Mouse (Mus musculus) MEL (cell line): ENCODE data around the gene Mkrn1. TPM values are rescaled to one million over a fixed set of nuclear protein-coding genes. Genes with fewer than 3 reads are reported as not detected.

ENCODE experiments used
- DNase-seq: peaks from one replicate; pipeline ENCODE4 v3.0.0; 2011; ENCODE audit warnings: low read depth, low spot score
- H3K27ac ChIP-seq: 2 replicates; pipeline ENCODE4 v1.5.1; 2012; ENCODE audit warnings: low read depth, mild to moderate bottlenecking, control low read depth, low read length, moderate library complexity; ENCODE audit not compliant: control insufficient read depth
- H3K27me3 ChIP-seq, 2 experiments: fragments of 150-350 bp in 1 of 2; sonication (generic) in 1 of 2; 2 replicates each; pipeline ENCODE4 v1.6.1; 2012; ENCODE audit warnings: low read length in 2 of 2, mild to moderate bottlenecking in 2 of 2, improper control_type of control experiment in 1 of 2, moderate library complexity in 1 of 2; ENCODE audit not compliant: insufficient read depth in 2 of 2, control insufficient read depth in 1 of 2
- H3K36me3 ChIP-seq, 2 experiments: 2 replicates each; pipeline ENCODE4 v1.6.1; 2012 to 2014; ENCODE audit warnings: low read length in 2 of 2, improper control_type of control experiment in 1 of 2, inconsistent platforms in 1 of 2, mild to moderate bottlenecking in 1 of 2; ENCODE audit not compliant: insufficient read depth in 2 of 2, control insufficient read depth in 1 of 2
- H3K4me1 ChIP-seq, 2 experiments: fragments of 150-350 bp in 1 of 2; sonication (generic) in 1 of 2; 2 replicates each; pipeline ENCODE4 v1.6.1; 2012; ENCODE audit warnings: low read length in 2 of 2, improper control_type of control experiment in 1 of 2, mild to moderate bottlenecking in 1 of 2; ENCODE audit not compliant: insufficient read depth in 2 of 2, control insufficient read depth in 1 of 2
- H3K4me3 ChIP-seq, 2 experiments: fragments of 150-350 bp in 1 of 2; sonication (generic) in 1 of 2; 2 replicates each; pipeline ENCODE4 v1.5.1; 2012; ENCODE audit warnings: low read depth in 2 of 2, low read length in 2 of 2, mild to moderate bottlenecking in 2 of 2, moderate library complexity in 2 of 2, control low read depth in 1 of 2, improper control_type of control experiment in 1 of 2; ENCODE audit not compliant: control insufficient read depth in 1 of 2, insufficient read depth in 1 of 2
- H3K79me2 ChIP-seq: 2 replicates; pipeline ENCODE4 v1.6.1; 2012; ENCODE audit warnings: mild to moderate bottlenecking, low read length, moderate library complexity; ENCODE audit not compliant: control insufficient read depth, poor library complexity, insufficient read depth
- H3K9ac ChIP-seq: 2 replicates; pipeline ENCODE4 v1.6.1; 2012; ENCODE audit warnings: low read depth, mild to moderate bottlenecking, control low read depth, low read length, moderate library complexity; ENCODE audit not compliant: control insufficient read depth, poor library complexity, severe bottlenecking
- H3K9me3 ChIP-seq: fragments of 150-350 bp; sonication (generic); replicated peaks from 2 replicates; pipeline ENCODE4 v1.6.1; 2012; ENCODE audit warnings: mild to moderate bottlenecking, low read length, improper control_type of control experiment, moderate library complexity; ENCODE audit not compliant: insufficient read depth
- BHLHE40 ChIP-seq: IDR thresholded peaks from 2 replicates; pipeline ENCODE4 v1.6.1; 2012; ENCODE audit warnings: low read depth, mild to moderate bottlenecking, inconsistent platforms, low read length, improper control_type of control experiment, borderline replicate concordance
- CHD2 ChIP-seq: IDR thresholded peaks from 2 replicates; pipeline ENCODE4 v1.6.1; 2011; ENCODE audit warnings: low read length, improper control_type of control experiment
- CTCF ChIP-seq, 3 experiments: IDR thresholded peaks in 2 of 3; conservative IDR thresholded peaks in 1 of 3; 2 replicates each; pipeline ENCODE4 v1.5.1; 2011 to 2012; ENCODE audit warnings: low read length in 3 of 3, low read depth in 2 of 3, mild to moderate bottlenecking in 2 of 3, improper control_type of control experiment in 1 of 3, inconsistent platforms in 1 of 3, mixed read lengths in 1 of 3, moderate library complexity in 1 of 3; ENCODE audit not compliant: control insufficient read depth in 1 of 3, insufficient read depth in 1 of 3, poor library complexity in 1 of 3, severe bottlenecking in 1 of 3
- E2F4 ChIP-seq: IDR thresholded peaks from 2 replicates; pipeline ENCODE4 v1.6.1; 2011; ENCODE audit warnings: low read depth, low read length, improper control_type of control experiment, borderline replicate concordance
- ELF1 ChIP-seq: IDR thresholded peaks from 2 replicates; pipeline ENCODE4 v1.6.1; 2014; ENCODE audit warnings: low read depth, mild to moderate bottlenecking, inconsistent platforms, low read length, improper control_type of control experiment, moderate library complexity
- EP300 ChIP-seq, 2 experiments: IDR thresholded peaks; 2 replicates each; pipeline ENCODE4 v1.6.1; 2011; ENCODE audit warnings: improper control_type of control experiment in 2 of 2, low read length in 2 of 2, low read depth in 1 of 2, mild to moderate bottlenecking in 1 of 2
- ETS1 ChIP-seq: IDR thresholded peaks from 2 replicates; pipeline ENCODE4 v1.6.1; 2012; ENCODE audit warnings: low read depth, mild to moderate bottlenecking, inconsistent platforms, low read length, improper control_type of control experiment, moderate library complexity
- GABPA ChIP-seq: IDR thresholded peaks from 2 replicates; pipeline ENCODE4 v1.6.1; 2012; ENCODE audit warnings: low read depth, mild to moderate bottlenecking, inconsistent platforms, low read length, improper control_type of control experiment, moderate library complexity
- HCFC1 ChIP-seq: IDR thresholded peaks from 2 replicates; pipeline ENCODE4 v1.6.1; 2012; ENCODE audit warnings: low read depth, mild to moderate bottlenecking, inconsistent platforms, low read length, improper control_type of control experiment, moderate library complexity
- JUND ChIP-seq: IDR thresholded peaks from 2 replicates; pipeline ENCODE4 v1.6.1; 2011; ENCODE audit warnings: low read depth, mild to moderate bottlenecking, improper control_type of control experiment, low read length
- KAT2A ChIP-seq: conservative IDR thresholded peaks from 2 replicates; pipeline ENCODE4 v1.6.1; 2012; ENCODE audit warnings: low read depth, low read length, improper control_type of control experiment, inconsistent platforms
- MAFK ChIP-seq: IDR thresholded peaks from 2 replicates; pipeline ENCODE4 v1.6.1; 2011; ENCODE audit warnings: low read depth, mild to moderate bottlenecking, low read length, improper control_type of control experiment, borderline replicate concordance
- MAZ ChIP-seq: IDR thresholded peaks from 2 replicates; pipeline ENCODE4 v1.6.1; 2012; ENCODE audit warnings: low read depth, mild to moderate bottlenecking, inconsistent platforms, low read length, improper control_type of control experiment
- MEF2A ChIP-seq: IDR thresholded peaks from 2 replicates; pipeline ENCODE4 v1.6.1; 2014; ENCODE audit warnings: low read depth, mild to moderate bottlenecking, inconsistent platforms, low read length, improper control_type of control experiment; ENCODE audit not compliant: poor library complexity, insufficient replicate concordance, severe bottlenecking; ENCODE audit errors: extremely low read depth
- MXI1 ChIP-seq: IDR thresholded peaks from 2 replicates; pipeline ENCODE4 v1.6.1; 2011; ENCODE audit warnings: mild to moderate bottlenecking, low read depth, low read length, improper control_type of control experiment
- MYB ChIP-seq: IDR thresholded peaks from 2 replicates; pipeline ENCODE4 v1.6.1; 2011; ENCODE audit warnings: mild to moderate bottlenecking, low read depth, low read length, improper control_type of control experiment
- MYC ChIP-seq: IDR thresholded peaks from 2 replicates; pipeline ENCODE4 v1.6.1; 2011; ENCODE audit warnings: low read depth, mild to moderate bottlenecking, low read length, improper control_type of control experiment, moderate library complexity
- NELFE ChIP-seq: IDR thresholded peaks from 2 replicates; pipeline ENCODE4 v1.6.1; 2011; ENCODE audit warnings: low read depth, low read length, improper control_type of control experiment
- NRF1 ChIP-seq: IDR thresholded peaks from 2 replicates; pipeline ENCODE4 v1.6.1; 2014; ENCODE audit warnings: low read depth, mild to moderate bottlenecking, inconsistent platforms, low read length, improper control_type of control experiment, moderate library complexity; ENCODE audit not compliant: poor library complexity, insufficient read depth, severe bottlenecking
- POLR2AphosphoS2 ChIP-seq: IDR thresholded peaks from 2 replicates; pipeline ENCODE4 v1.6.1; 2011; ENCODE audit warnings: low read length, improper control_type of control experiment
- POLR2AphosphoS5 ChIP-seq: IDR thresholded peaks from 2 replicates; pipeline ENCODE4 v1.6.1; 2012; ENCODE audit warnings: low read depth, borderline replicate concordance, mild to moderate bottlenecking, inconsistent platforms, low read length, moderate library complexity, mixed read lengths
- RAD21 ChIP-seq: IDR thresholded peaks from 2 replicates; pipeline ENCODE4 v1.6.1; 2011; ENCODE audit warnings: mild to moderate bottlenecking, low read depth, low read length, improper control_type of control experiment
- RCOR1 ChIP-seq: IDR thresholded peaks from 2 replicates; pipeline ENCODE4 v1.6.1; 2012; ENCODE audit warnings: low read depth, mild to moderate bottlenecking, inconsistent platforms, low read length, improper control_type of control experiment
- SIN3A ChIP-seq: IDR thresholded peaks from 2 replicates; pipeline ENCODE4 v1.6.1; 2012; ENCODE audit warnings: low read length, improper control_type of control experiment, inconsistent platforms
- SMC3 ChIP-seq: IDR thresholded peaks from 2 replicates; pipeline ENCODE4 v1.6.1; 2011; ENCODE audit warnings: low read depth, low read length, improper control_type of control experiment
- TAL1 ChIP-seq: IDR thresholded peaks from 2 replicates; pipeline ENCODE4 v1.6.1; 2012; ENCODE audit warnings: mild to moderate bottlenecking, inconsistent platforms, low read length, moderate library complexity, mixed read lengths
- TBP ChIP-seq: IDR thresholded peaks from 2 replicates; pipeline ENCODE4 v1.8.0; 2011; ENCODE audit warnings: low read depth, low read length, improper control_type of control experiment
- TCF12 ChIP-seq: IDR thresholded peaks from 2 replicates; pipeline ENCODE4 v1.6.1; 2014; ENCODE audit warnings: low read depth, mild to moderate bottlenecking, inconsistent platforms, low read length, improper control_type of control experiment, moderate library complexity
- UBTF ChIP-seq: IDR thresholded peaks from 2 replicates; pipeline ENCODE4 v1.6.1; 2012; ENCODE audit warnings: low read depth, mild to moderate bottlenecking, inconsistent platforms, low read length, improper control_type of control experiment, moderate library complexity, borderline replicate concordance; ENCODE audit not compliant: insufficient read depth
- USF2 ChIP-seq, 2 experiments: IDR thresholded peaks; 2 replicates each; pipeline ENCODE4 v1.6.1; 2011 to 2012; ENCODE audit warnings: improper control_type of control experiment in 2 of 2, low read length in 2 of 2, borderline replicate concordance in 1 of 2, inconsistent platforms in 1 of 2, low read depth in 1 of 2, mild to moderate bottlenecking in 1 of 2; ENCODE audit not compliant: insufficient read depth in 1 of 2
- ZC3H11A ChIP-seq: IDR thresholded peaks from 2 replicates; pipeline ENCODE4 v1.6.1; 2012; ENCODE audit warnings: low read depth, mild to moderate bottlenecking, inconsistent platforms, low read length, improper control_type of control experiment
- ZKSCAN1 ChIP-seq: IDR thresholded peaks from 2 replicates; pipeline ENCODE4 v1.6.1; 2012; ENCODE audit warnings: low read depth, mild to moderate bottlenecking, inconsistent platforms, low read length, improper control_type of control experiment, moderate library complexity
- ZMIZ1 ChIP-seq: IDR thresholded peaks from 2 replicates; pipeline ENCODE4 v1.6.1; 2012; ENCODE audit warnings: low read depth, mild to moderate bottlenecking, inconsistent platforms, low read length, improper control_type of control experiment, moderate library complexity
- ZNF384 ChIP-seq: IDR thresholded peaks from 2 replicates; pipeline ENCODE4 v1.6.1; 2012; ENCODE audit warnings: low read depth, mild to moderate bottlenecking, inconsistent platforms, low read length, improper control_type of control experiment
- polyA plus RNA-seq, 2 experiments: library from polyadenylated mRNA; stranded (reverse) in 1 of 2; unstranded in 1 of 2; fragments of >175 nt in 1 of 2; fragments of >200 nt in 1 of 2; gene quantifications; 2 replicates each; pipeline versions ENCODE4 v1.2.1 to v1.2.4; 2012; ENCODE audit warnings: low replicate concordance in 2 of 2, low read depth in 1 of 2; ENCODE audit not compliant: insufficient read length in 2 of 2, insufficient read depth in 1 of 2, missing spikeins in 1 of 2
- total RNA-seq: library from RNA; depleted of rRNA; stranded (reverse); fragments of 300-350 nt; gene quantifications from 2 replicates; pipeline ENCODE4 v1.2.3, GENCODE M21; 2012

Mkrn1 gene
- total and polyA plus RNA-seq, 3 experiments: 57.4 to 58.1 TPM; not detected in 1

DNA sequence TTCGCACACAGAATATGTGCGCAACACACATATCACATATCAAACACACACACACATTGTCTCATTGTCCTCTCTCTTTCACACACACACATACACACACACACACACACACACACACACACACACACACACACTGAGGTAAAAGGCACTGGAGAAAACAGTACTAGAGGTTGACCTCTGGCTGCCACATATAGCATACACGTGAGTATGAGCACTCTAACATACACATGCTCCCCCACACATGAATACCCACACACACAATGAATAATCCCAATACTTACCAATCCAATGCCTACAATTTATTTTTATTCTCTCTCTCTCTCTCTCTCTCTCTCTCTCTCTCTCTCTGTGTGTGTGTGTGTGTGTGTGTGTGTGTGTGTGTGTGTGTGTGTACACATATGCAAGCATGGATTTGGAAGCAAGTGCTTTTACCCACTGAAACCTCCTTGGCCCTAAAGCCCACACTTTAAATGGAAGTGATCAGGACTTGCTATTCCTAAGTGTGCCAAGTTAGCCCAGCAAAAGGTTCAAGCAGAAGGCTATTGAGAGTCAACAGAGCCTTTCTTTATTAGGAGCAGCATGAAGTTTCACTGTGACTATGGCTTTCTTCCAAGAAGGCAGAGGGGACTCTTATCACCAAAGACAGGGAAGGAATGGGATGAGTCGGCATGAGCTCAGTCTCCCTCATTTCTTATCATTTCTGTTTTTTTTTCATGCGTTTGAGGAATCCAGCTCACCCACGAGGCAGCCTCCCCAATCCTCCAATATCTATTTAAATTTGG, 8.9 kb upstream of the Mkrn1 start:
- peaks cover 0 to 39% of the 10 kb centered on the region in 2 experiments; a peak in 2 of 4 replicates for H3K36me3 ChIP-seq
- DNase-seq: peak; percentile 86
- H3K27ac ChIP-seq: peak overlapping the region; percentile 83
- no peaks in the 10 kb centered on the region for H3K9me3 ChIP-seq
- H3K27me3 ChIP-seq: no peaks in the 10 kb centered on the region
- 0 out of 4 replicates have a peak overlapping the region, but pooled peaks of 1 of the 2 experiments have one; percentile 14 for H3K4me3 ChIP-seq
- H3K4me1 ChIP-seq: peaks cover 20 to 30% of the 10 kb centered on the region in 2 experiments
- peak overlapping the region; percentile 49; the same call in 1 of the 2 replicates for H3K9ac ChIP-seq
- H3K79me2 ChIP-seq: no peaks in the 10 kb centered on the region; the same call in 1 of the 2 replicates
- TF ChIP-seq ZMIZ1: 0 out of 2 replicates have a peak, but pooled peaks have one; percentile 29
- TF ChIP-seq POLR2AphosphoS2: no peak
- no peak for TF ChIP-seq CTCF (IDR thresholded peaks at IDR 0.05 in 2 of 3, conservative IDR thresholded peaks at IDR 0.05 in 1 of 3; ENCODE audit: control insufficient read depth in 1 of 3, insufficient read depth in 1 of 3, low read depth in 2 of 3, low read length in 3 of 3, poor library complexity in 1 of 3, severe bottlenecking in 1 of 3)
- TF ChIP-seq MAFK: peak; percentile 75; the same call in 1 of the 2 replicates
- no peak for TF ChIP-seq SMC3
- TF ChIP-seq NRF1: no peak
- peak; percentile 67; the same call in 1 of the 2 replicates for TF ChIP-seq MXI1
- TF ChIP-seq NELFE: no peak
- TF ChIP-seq POLR2AphosphoS5: no peak; the same call in 1 of the 2 replicates
- TF ChIP-seq ZC3H11A: 0 out of 2 replicates have a peak, but pooled peaks have one; percentile 7
- no peak for TF ChIP-seq MEF2A
- peak; percentile 81 for TF ChIP-seq TAL1
- TF ChIP-seq CHD2: no peak
- TF ChIP-seq GABPA: no peak
- no peak for TF ChIP-seq USF2 (IDR thresholded peaks at IDR 0.05; ENCODE audit: borderline replicate concordance in 1 of 2, insufficient read depth in 1 of 2, low read depth in 1 of 2, low read length in 2 of 2)
- peak; percentile 91 for TF ChIP-seq RCOR1
- peak; percentile 67 for TF ChIP-seq BHLHE40
- peak; percentile 89 for TF ChIP-seq ETS1
- no peak for TF ChIP-seq ELF1
- TF ChIP-seq RAD21: no peak
- TF ChIP-seq KAT2A: no peak
- TF ChIP-seq TCF12: peak; percentile 87
- TF ChIP-seq TBP: no peak
- TF ChIP-seq ZNF384: peak; percentile 93
- no peak for TF ChIP-seq ZKSCAN1
- TF ChIP-seq HCFC1: 0 out of 2 replicates have a peak, but pooled peaks have one; percentile 24
- TF ChIP-seq EP300 (IDR thresholded peaks at IDR 0.05; ENCODE audit: low read depth in 1 of 2, low read length in 2 of 2): peak; percentile 92 to 95
- TF ChIP-seq MYC: peak; percentile 84
- no peak for TF ChIP-seq MAZ
- peak; percentile 52; the same call in 1 of the 2 replicates for TF ChIP-seq JUND
- no peak for TF ChIP-seq UBTF
- TF ChIP-seq SIN3A: peak; percentile 80
- TF ChIP-seq E2F4: no peak
- no peak for TF ChIP-seq MYB
